Mouse (Mus musculus): ENCODE data around the gene Kpna7.
A peak's percentile ranks its signal among the peaks of the same experiment; 100 is the strongest.
"Not testable (repeated sequence)": the region's sequence is repeated elsewhere in the genome, so short reads cannot be mapped to it uniquely, and the experiment has no call there.

Kpna7 gene

DNA sequence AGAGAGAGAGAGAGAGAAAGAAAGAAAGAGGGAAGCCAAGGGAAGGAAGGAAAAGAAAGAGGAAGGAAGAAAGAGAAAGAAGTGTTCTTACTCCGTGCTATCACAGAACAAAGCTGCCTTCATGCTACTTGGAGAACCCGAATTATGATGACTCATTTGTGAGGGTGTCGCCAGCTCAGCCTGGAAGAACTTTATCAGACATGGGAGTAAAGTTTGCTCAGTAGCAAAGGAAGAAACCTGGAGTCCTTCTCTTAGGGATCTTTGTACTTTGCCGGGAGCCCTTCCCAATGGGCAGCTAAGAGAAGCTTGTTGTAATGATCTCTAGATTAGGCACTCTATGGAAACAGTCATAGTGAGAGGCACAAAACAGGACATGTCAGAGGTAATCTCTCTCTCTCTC is 18.9 kb upstream of the Kpna7 start:
- DNase-seq (ENCODE audit: low read depth, low spot score), result no peak

DNA sequence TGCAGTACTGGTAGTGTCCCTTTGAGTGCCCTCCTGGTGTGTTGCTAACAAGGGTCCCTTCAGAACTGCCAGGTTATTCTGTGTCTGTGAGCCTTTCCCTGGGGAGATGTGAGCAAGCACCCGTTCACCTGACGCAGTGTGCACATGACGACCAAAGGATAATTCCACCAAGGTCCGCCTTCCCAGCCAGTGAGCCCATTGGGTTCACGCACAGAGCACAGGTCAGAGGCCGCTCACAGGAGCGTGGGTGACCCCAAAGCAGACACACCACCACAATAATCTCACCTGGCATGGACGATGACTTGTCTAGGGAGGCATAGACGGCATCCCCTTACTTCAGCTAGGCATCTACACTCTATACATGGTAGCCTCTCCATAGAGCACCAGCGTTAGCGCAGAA is 17.6 kb upstream of the Kpna7 start:
- not testable (repeated sequence) for DNase-seq (ENCODE audit: low read depth, low spot score)

DNA sequence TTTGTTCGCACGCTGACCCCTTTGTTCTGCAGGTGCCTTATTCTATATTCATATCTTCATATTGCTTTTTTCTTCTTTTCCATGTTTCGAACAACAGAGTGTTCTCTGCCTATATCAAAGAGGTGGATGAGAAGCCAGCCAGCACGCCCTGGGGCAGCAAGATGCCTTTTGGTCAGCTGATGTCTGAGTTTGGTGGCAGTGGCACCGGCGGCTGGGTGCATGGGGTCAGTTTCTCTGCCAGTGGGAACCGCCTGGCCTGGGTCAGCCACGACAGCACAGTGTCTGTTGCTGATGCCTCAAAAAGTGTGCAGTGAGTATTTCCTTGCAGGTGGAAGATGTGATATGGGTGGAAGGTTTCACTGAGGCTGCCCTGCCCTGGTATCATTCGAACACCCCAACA is 17.1 kb upstream of the Kpna7 start:
- DNase-seq (ENCODE audit: low read depth, low spot score), result no peak

DNA sequence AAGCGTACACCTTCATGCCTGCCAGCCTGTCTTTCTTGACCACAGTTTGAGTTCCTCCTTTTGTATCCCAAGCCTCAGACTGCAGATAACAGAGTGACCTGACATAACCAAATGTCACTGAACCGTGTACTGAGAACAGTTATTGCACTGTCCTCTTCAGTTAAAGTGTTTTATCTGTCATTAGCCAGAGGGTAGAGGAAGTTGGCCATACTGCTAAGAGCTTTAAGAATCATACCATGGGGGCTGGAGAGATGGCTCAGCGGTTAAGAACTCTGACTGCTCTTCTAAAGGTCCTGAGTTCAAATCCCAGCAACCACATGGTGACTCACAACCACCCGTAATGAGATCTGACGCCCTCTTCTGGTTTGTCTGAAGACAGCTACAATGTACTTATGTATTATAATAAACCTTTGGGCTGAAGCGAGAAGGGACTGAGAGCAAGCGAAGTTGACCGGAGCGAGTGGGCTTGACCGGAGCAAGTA is 14.6 kb upstream of the Kpna7 start:
- no peak for DNase-seq (ENCODE audit: low read depth, low spot score)

GRCm38 (mm10) chr5:145096195-145096594 is 12.4 kb upstream of the Kpna7 start:
- DNase-seq (ENCODE audit: low read depth, low spot score), result no peak

- DNase-seq (ENCODE audit: low read depth, low spot score), result no peak
Measured at GRCm38 (mm10) chr5:145089878-145090277, 6.0 kb upstream of the Kpna7 start.

- DNase-seq (ENCODE audit: low read depth, low spot score), result no peak
Measured at GRCm38 (mm10) chr5:145088186-145088585, 4.4 kb upstream of the Kpna7 start.

- DNase-seq (ENCODE audit: low read depth, low spot score), result no peak
Measured at GRCm38 (mm10) chr5:145084822-145085221, 992 bp upstream of the Kpna7 start.

GRCm38 (mm10) chr5:145083201-145083600 is 629 bp downstream of the Kpna7 start:
- not testable (repeated sequence) for DNase-seq (ENCODE audit: low read depth, low spot score)

- DNase-seq (ENCODE audit: low read depth, low spot score), result no peak
Measured at GRCm38 (mm10) chr5:145081866-145082613, 1.8 kb downstream of the Kpna7 start.

DNA sequence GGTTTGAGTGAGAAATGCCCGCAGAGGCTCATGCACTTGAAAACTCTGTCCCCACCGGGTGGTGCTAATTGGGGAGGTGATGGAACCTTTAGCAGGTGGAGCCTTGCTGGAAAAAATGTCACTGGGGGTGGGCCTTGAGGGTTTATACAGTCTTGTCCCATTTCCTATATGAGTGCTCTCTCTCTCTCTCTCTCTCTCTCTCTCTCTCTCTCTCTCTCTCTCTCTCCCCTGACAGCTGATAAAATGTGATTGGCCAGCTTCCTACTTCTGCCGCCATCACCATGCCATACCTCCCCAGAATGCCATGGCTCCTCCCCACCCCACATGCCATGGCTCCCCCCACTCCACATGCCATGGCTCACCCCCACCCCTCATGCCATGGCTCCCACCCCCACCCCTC is 8.7 kb downstream of the Kpna7 start:
- no peak for DNase-seq (ENCODE audit: low read depth, low spot score)

DNA sequence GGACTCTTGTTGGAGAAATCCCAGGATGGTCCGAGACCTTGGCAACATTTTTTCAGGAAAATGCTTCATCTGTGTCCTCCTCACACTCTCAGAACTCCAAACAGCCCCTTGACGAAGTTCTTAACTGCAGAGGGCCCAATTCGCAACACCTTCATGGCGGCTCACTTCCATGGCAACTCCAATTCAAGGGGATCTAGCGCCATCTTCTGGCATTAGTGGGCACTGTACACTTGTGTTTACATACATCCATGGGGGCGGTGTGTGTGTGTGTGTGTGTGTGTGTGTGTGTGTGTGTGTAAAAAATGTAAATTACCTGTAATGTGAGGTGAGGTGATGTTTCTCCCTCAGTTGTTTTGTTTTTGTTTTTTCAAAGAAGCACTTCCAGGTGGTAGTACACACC is 12.5 kb downstream of the Kpna7 start:
- no peak for DNase-seq (ENCODE audit: low read depth, low spot score)

GRCm38 (mm10) chr5:145069707-145070106 is 14.1 kb downstream of the Kpna7 start:
- DNase-seq (ENCODE audit: low read depth, low spot score), result peak; percentile 52

- DNase-seq (ENCODE audit: low read depth, low spot score), result no peak
Measured at GRCm38 (mm10) chr5:145068863-145069262, 15.0 kb downstream of the Kpna7 start.

DNA sequence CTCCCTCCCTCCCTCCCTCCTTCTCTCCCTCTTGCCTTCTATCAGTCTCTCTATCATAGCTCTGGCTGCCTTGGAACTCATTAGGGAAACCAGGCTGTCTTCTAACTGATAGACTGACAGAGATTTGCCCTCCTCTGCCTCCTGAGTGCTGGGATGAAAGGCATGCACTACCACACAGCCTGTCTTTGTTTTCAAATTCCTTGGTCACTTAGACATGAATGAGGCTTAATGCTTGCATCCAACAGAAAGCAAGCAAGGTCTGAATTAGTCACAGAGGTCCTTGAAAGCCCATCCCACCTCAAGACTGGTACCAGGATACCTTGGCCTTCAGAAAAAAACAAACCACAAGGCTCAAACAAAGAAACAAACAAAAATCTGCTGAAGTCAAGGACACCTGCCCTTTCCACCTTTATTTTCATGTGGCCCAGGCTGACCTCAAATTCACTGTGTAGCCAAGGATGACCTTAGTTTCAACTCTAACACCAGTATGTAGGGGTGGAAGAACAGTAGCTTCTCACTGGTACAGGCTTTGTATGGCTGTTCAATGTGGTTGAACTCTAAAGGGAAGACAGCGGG is 19.0 kb downstream of the Kpna7 start:
- no peak for DNase-seq (ENCODE audit: low read depth, low spot score)

DNA sequence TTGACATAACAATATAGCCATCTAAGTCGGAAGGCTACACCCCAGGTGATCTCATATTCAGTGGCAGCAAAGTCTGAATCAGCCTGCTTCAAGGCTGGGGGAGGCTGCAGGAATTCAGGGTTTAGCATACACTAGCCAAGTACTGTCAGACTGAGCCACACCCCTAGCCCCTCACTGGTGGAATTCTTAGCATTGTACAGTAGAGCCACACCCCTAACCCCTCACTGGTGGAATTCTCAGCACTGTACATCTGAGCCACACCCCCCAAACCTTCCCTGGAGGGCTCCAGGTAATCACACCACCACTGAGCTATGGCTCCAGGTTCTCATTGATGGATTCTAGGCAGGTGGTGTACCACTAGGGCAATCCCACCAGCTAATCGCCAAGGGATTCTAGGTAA is 24.3 kb downstream of the Kpna7 start:
- DNase-seq (ENCODE audit: low read depth, low spot score), result no peak

DNA sequence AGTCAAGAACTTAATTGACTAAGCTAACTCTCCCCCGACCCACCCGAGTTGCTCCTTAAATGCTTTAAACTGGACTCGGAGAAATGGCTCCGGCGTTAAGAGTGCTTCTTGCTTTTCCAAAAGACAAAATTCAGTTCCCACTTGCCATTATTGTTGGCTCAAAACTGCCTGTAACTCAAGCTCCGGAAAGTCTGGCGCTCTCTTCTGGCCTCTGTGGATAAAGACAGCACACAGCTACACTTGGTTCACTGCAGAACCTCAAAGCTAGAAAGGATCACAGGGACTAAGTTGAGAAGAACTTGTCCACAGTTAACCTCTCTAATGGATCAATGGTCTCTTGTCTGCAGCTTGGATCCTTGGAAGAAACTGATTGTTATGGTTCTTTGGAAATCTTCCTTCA is 25.1 kb downstream of the Kpna7 start:
- no peak for DNase-seq (ENCODE audit: low read depth, low spot score)

DNA sequence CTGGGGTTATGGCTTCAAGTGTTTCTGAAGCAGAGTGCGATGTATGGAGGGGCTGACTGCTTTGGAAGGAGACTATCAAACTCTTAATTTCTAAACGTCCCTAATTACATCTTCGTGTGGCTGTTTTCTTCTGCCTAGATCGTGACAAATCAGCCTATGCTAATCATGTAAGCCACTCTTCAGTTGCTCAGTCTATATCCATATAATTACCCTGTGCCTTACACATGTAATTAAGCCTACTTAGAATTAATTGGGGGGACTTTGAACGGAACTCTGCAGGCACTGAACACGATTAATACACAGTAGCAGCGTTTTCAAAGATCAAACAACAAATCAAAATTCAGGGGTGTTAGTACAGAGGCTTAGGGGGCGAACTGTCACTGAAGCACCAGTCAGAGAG is 25.9 kb downstream of the Kpna7 start:
- DNase-seq (ENCODE audit: low read depth, low spot score), result no peak

GRCm38 (mm10) chr5:145054187-145054586 is 29.6 kb downstream of the Kpna7 start:
- not testable (repeated sequence) for DNase-seq (ENCODE audit: low read depth, low spot score)

- not testable (repeated sequence) for DNase-seq (ENCODE audit: low read depth, low spot score)
Measured at GRCm38 (mm10) chr5:145042690-145043089, 41.1 kb downstream of the Kpna7 start, which contains the start of gene 1700018F24Rik. 1700018F24Rik (plus strand) TSS chr5:145042990.

DNA sequence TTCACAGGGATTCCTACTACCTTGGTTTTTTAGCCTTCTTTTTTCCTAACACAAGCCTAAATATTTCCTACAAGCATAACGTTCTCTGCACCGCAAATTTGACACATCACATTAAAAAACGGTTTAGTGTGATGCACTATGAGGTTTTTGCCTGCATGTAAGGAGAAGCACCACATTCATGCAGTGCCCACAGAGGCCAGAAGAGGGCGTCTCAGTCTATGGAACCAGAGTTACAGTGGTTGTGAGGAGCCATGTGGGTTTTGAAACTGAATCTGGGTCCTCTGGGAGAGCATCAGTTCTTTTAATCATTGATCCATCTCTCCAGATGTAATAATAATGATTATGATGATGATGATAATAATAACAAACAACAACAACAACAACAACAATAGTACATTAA is 42.2 kb downstream of the Kpna7 start:
- DNase-seq (ENCODE audit: low read depth, low spot score), result no peak

- DNase-seq (ENCODE audit: low read depth, low spot score), result not testable (repeated sequence)
Measured at GRCm38 (mm10) chr5:145032391-145032790, 51.4 kb downstream of the Kpna7 start, which contains the start of gene Gm4871. Gm4871 (minus strand) TSS chr5:145032754.

DNA sequence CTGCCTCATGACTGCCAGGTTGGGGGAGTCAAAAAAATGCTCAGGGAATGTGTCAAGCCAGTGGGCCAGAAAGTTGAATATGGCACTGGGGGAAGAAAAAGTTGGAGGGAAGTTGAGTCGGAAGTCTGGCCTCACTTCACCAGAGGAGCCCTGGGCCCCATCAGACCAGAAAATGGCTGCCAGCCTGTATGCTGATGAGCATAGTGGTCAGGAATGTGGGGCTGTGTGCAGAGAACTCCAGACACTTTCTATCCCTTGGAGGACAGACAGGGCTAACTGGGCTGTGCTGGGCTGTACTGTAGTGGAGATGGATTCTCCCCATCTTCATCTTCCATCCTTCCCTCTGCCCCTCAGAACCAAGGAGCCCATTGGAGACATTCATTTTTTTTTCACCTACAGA is 53.4 kb downstream of the Kpna7 start:
- not testable (repeated sequence) for DNase-seq (ENCODE audit: low read depth, low spot score)

All from telencephalon, adult 2 months (tissue).